Mouse (Mus musculus): ENCODE measurements around the gene Tekt1. TPM values are rescaled to one million over a fixed set of nuclear protein-coding genes. Genes with fewer than 3 reads are reported as not detected.
A peak's percentile ranks its signal among the peaks of the same experiment; 100 is the strongest.

The Tekt1 gene
- total and polyA plus RNA-seq, 3 experiments: 0.08 TPM; not detected in 2

DNA sequence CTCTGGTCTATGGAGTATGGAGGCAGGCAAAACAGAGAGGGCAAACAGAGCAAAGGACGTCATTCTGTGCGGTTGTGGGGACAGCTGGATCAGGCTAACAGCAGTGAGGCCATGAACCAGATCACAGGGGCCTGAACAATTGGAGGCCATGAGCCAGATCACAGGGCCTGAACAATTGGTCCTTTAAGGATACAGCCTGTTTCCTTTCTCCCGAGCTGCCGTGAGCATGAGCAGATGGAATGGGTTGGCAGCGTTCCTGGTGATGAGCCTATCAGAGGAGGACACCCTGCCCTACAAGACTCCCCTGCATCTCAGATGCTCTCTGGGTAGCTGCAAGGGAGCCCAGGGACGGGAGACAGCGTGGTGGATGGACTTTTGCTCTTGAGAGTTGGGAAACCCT is 60.0 kb downstream of the Tekt1 start:
- peaks cover 8 to 36% of the 10 kb centered on the region in 2 experiments; a peak in 3 of 4 replicates for H3K4me1 ChIP-seq (ENCODE audit: control insufficient read depth in 1 of 2, insufficient read depth in 2 of 2)
- no peaks in the 10 kb centered on the region for H3K79me2 ChIP-seq (replicated peaks; ENCODE audit: control insufficient read depth, extremely low read depth, insufficient read depth, poor library complexity, severe bottlenecking)
- H3K9me3 ChIP-seq (replicated peaks; ENCODE audit: low read length): no peaks in the 10 kb centered on the region
- H3K9ac ChIP-seq (ENCODE audit: insufficient read depth, low read depth): no peak overlapping the region
- TF ChIP-seq TCF12 (IDR thresholded peaks at IDR 0.05; ENCODE audit: low read depth, low read length): no peak
- no peak for TF ChIP-seq USF1 (IDR thresholded peaks at IDR 0.05; ENCODE audit: low read depth, low read length)
- TF ChIP-seq JUN (IDR thresholded peaks at IDR 0.05; ENCODE audit: insufficient read depth, low read depth, low read length): no peak
- no peaks in the 10 kb centered on the region for H3K27me3 ChIP-seq (replicated peaks)
- no peak for DNase-seq (ENCODE audit: extremely low read depth)
- H3K4me3 ChIP-seq (replicated peaks in 1 of 3; ENCODE audit: low read depth in 2 of 3, low read length in 2 of 3, poor library complexity in 1 of 3): peak overlapping the region in 2 of 3 experiments; percentile 58 to 59
- peak overlapping the region; percentile 46; the same call in 1 of the 2 replicates for H3K4me2 ChIP-seq (ENCODE audit: insufficient read depth, low read depth, poor library complexity, severe bottlenecking)
- in situ Hi-C loops (cut with MboI; ENCODE audit: low pct_ligation_motif_present, low pct_unique_long_range_greater_than_20kb, low sequenced_read_pairs): no loop called here
- no peak overlapping the region for H3K27ac ChIP-seq (ENCODE audit: insufficient read depth, low read depth)
- H3K36me3 ChIP-seq (replicated peaks in 1 of 2; ENCODE audit: control insufficient read depth in 1 of 2, insufficient read depth in 1 of 2, low read length in 1 of 2): peaks cover 0 to 23% of the 10 kb centered on the region in 2 experiments
- dilution Hi-C loops (cut with MboI; ENCODE audit: extremely low pct_ligation_motif_present, extremely low pct_unique_long_range_greater_than_20kb, low sequenced_read_pairs): no loop called here

DNA sequence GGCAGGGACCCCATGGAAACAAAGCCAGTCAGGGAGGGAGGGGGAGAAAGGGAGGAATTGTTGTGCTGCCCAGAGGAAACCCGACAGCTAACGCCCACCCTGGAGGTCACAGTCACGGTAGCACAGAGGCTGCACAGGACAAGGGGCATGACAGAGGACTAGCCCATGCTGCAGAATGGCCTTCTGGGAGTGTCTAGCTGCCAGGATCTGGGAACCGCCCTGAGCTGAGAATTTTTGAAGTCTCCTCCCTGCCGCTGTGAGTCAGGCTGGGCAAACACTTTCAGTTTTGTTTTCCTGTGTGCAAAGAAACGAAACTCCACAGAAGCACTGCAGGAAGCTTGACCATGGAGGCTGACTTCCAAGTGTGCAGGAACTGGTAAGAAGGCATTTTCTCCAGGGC is 60.9 kb downstream of the Tekt1 start, which contains the start of gene Xaf1:
Gene Xaf1 (plus strand): TSS at position 296 of the 400 bp plus-strand sequence.
- Histone ChIP-seq H3K4me1 (ENCODE audit: control insufficient read depth in 1 of 2, insufficient read depth in 2 of 2) (peaks cover 8 to 29% of the 10 kb centered on the region in 2 experiments; a peak in 3 of 4 replicates), H3K9me3 (replicated peaks; ENCODE audit: low read length) (no peaks in the 10 kb centered on the region), H3K4me3 (replicated peaks in 1 of 3; ENCODE audit: low read depth in 2 of 3, low read length in 2 of 3, poor library complexity in 1 of 3) (peak within 1 kb of the TSS; percentile 40 to 59 (median 58)), H3K4me2 (ENCODE audit: insufficient read depth, low read depth, poor library complexity, severe bottlenecking) (peak within 1 kb of the TSS; percentile 46), H3K36me3 (replicated peaks in 1 of 2; ENCODE audit: control insufficient read depth in 1 of 2, insufficient read depth in 1 of 2, low read length in 1 of 2) (peaks cover 0 to 23% of the 10 kb centered on the region in 2 experiments), H3K27me3 (replicated peaks) (peaks cover 3% of the 10 kb centered on the region), H3K9ac (ENCODE audit: insufficient read depth, low read depth) (peak within 1 kb of the TSS; percentile 10), H3K79me2 (replicated peaks; ENCODE audit: control insufficient read depth, extremely low read depth, insufficient read depth, poor library complexity, severe bottlenecking) (no peaks in the 10 kb centered on the region), H3K27ac (ENCODE audit: insufficient read depth, low read depth) (no peak within 1 kb of the TSS)
- DNase-seq (ENCODE audit: extremely low read depth): peak; percentile 72
- in situ Hi-C loops (cut with MboI; ENCODE audit: low pct_ligation_motif_present, low pct_unique_long_range_greater_than_20kb, low sequenced_read_pairs) (no loop called here), dilution Hi-C loops (cut with MboI; ENCODE audit: extremely low pct_ligation_motif_present, extremely low pct_unique_long_range_greater_than_20kb, low sequenced_read_pairs) (no loop called here)
- 0 out of 2 replicates have a peak, but pooled peaks have one; percentile 27 for TF ChIP-seq TBP (conservative IDR thresholded peaks at IDR 0.05; ENCODE audit: low read depth, low read length)
- peak; percentile 89 for TF ChIP-seq IRF4 (IDR thresholded peaks at IDR 0.05; ENCODE audit: low read depth, low read length)
- TF ChIP-seq POLR2AphosphoS2 (IDR thresholded peaks at IDR 0.05; ENCODE audit: low read depth, low read length): no peak
- TF ChIP-seq SIN3A (IDR thresholded peaks at IDR 0.05; ENCODE audit: low read length): peak; percentile 71
- TF ChIP-seq MAX (IDR thresholded peaks at IDR 0.05; ENCODE audit: low read length): peak; percentile 54; the same call in 1 of the 2 replicates
- peak; percentile 42; the same call in 1 of the 2 replicates for TF ChIP-seq MXI1 (IDR thresholded peaks at IDR 0.05; ENCODE audit: low read depth, low read length)
- TF ChIP-seq BHLHE40 (IDR thresholded peaks at IDR 0.05; ENCODE audit: low read depth, low read length): peak; percentile 23; the same call in 1 of the 2 replicates
- no peak for TF ChIP-seq E2F4 (IDR thresholded peaks at IDR 0.05; ENCODE audit: insufficient replicate concordance, low read depth, low read length)
- peak; percentile 82 for TF ChIP-seq ETS1 (conservative IDR thresholded peaks at IDR 0.05; ENCODE audit: low read depth, low read length)
- TF ChIP-seq EP300 (IDR thresholded peaks at IDR 0.05; ENCODE audit: low read length): peak; percentile 44
- TF ChIP-seq CHD2 (IDR thresholded peaks at IDR 0.05; ENCODE audit: low read length): 0 out of 2 replicates have a peak, but pooled peaks have one; percentile 24
- TF ChIP-seq HCFC1 (IDR thresholded peaks at IDR 0.05; ENCODE audit: low read depth, low read length): no peak
- TF ChIP-seq POLR2A (IDR thresholded peaks at IDR 0.05; ENCODE audit: low read depth, low read length): peak; percentile 41; the same call in 1 of the 2 replicates
- TF ChIP-seq ELF1 (IDR thresholded peaks at IDR 0.05; ENCODE audit: low read depth, low read length): peak; percentile 41; the same call in 1 of the 2 replicates

Other genes with a start within 250 kb of the Tekt1 start
- 0.04 and 0.59 TPM in 2 replicates for gene Pitpnm3, start 226.7 kb downstream of the Tekt1 start, total RNA-seq (2012; rRNA removed)
- 0.08 TPM in 1 of 2 replicates, not detected in the other for gene Pitpnm3, start 226.7 kb downstream of the Tekt1 start, total RNA-seq (2014; rRNA removed)
- gene Pitpnm3, start 226.7 kb downstream of the Tekt1 start, polyA plus RNA-seq (2012; ENCODE audit: insufficient read length, low read depth): 0.31 and 0.35 TPM in 2 replicates
- gene Gm43951, start 155.6 kb downstream of the Tekt1 start, total RNA-seq (2012; rRNA removed): 0.46 and 0.47 TPM in 2 replicates
- not detected in 2 replicates for gene Gm43951, start 155.6 kb downstream of the Tekt1 start, total RNA-seq (2014; rRNA removed)
- 0.39 and 0.44 TPM in 2 replicates for gene Gm43951, start 155.6 kb downstream of the Tekt1 start, polyA plus RNA-seq (2012; ENCODE audit: insufficient read length, low read depth)
- gene 4933427D14Rik, start 155.0 kb downstream of the Tekt1 start, total RNA-seq (2012; rRNA removed): 9.3 TPM in 2 replicates
- 6.0 and 6.8 TPM in 2 replicates for gene 4933427D14Rik, start 155.0 kb downstream of the Tekt1 start, total RNA-seq (2014; rRNA removed)
- 7.8 and 7.9 TPM in 2 replicates for gene 4933427D14Rik, start 155.0 kb downstream of the Tekt1 start, polyA plus RNA-seq (2012; ENCODE audit: insufficient read length, low read depth)
- gene Txndc17, start 154.9 kb downstream of the Tekt1 start, total RNA-seq (2012; rRNA removed): 126 and 140 TPM in 2 replicates
- gene Txndc17, start 154.9 kb downstream of the Tekt1 start, total RNA-seq (2014; rRNA removed): 177 and 197 TPM in 2 replicates
- gene Txndc17, start 154.9 kb downstream of the Tekt1 start, polyA plus RNA-seq (2012; ENCODE audit: insufficient read length, low read depth): 162 and 182 TPM in 2 replicates
- gene Med31, start 146.8 kb downstream of the Tekt1 start, total RNA-seq (2012; rRNA removed): 25.5 and 26.1 TPM in 2 replicates
- gene Med31, start 146.8 kb downstream of the Tekt1 start, total RNA-seq (2014; rRNA removed): 33.4 and 35.8 TPM in 2 replicates
- gene Med31, start 146.8 kb downstream of the Tekt1 start, polyA plus RNA-seq (2012; ENCODE audit: insufficient read length, low read depth): 21.7 and 22.5 TPM in 2 replicates
- not detected in 2 replicates for gene Slc13a5, start 95.2 kb downstream of the Tekt1 start, total RNA-seq (2012; rRNA removed)
- gene Slc13a5, start 95.2 kb downstream of the Tekt1 start, total RNA-seq (2014; rRNA removed): not detected in 2 replicates
- gene Slc13a5, start 95.2 kb downstream of the Tekt1 start, polyA plus RNA-seq (2012; ENCODE audit: insufficient read length, low read depth): not detected in 2 replicates
- gene Xaf1, start 60.8 kb downstream of the Tekt1 start, total RNA-seq (2012; rRNA removed): 2.5 and 3.0 TPM in 2 replicates
- 2.8 and 4.1 TPM in 2 replicates for gene Xaf1, start 60.8 kb downstream of the Tekt1 start, total RNA-seq (2014; rRNA removed)
- gene Xaf1, start 60.8 kb downstream of the Tekt1 start, polyA plus RNA-seq (2012; ENCODE audit: insufficient read length, low read depth): 9.6 TPM in 2 replicates
- gene Fbxo39, start 48.0 kb downstream of the Tekt1 start, total RNA-seq (2012; rRNA removed): not detected in 2 replicates
- not detected in 2 replicates for gene Fbxo39, start 48.0 kb downstream of the Tekt1 start, total RNA-seq (2014; rRNA removed)
- gene Fbxo39, start 48.0 kb downstream of the Tekt1 start, polyA plus RNA-seq (2012; ENCODE audit: insufficient read length, low read depth): 0.13 TPM in 1 of 2 replicates, not detected in the other
- 0.25 and 0.47 TPM in 2 replicates for gene Smtnl2, start 49.3 kb upstream of the Tekt1 start, total RNA-seq (2012; rRNA removed)
- gene Smtnl2, start 49.3 kb upstream of the Tekt1 start, total RNA-seq (2014; rRNA removed): 0.26 and 0.47 TPM in 2 replicates
- gene Smtnl2, start 49.3 kb upstream of the Tekt1 start, polyA plus RNA-seq (2012; ENCODE audit: insufficient read length, low read depth): 0.10 TPM in 1 of 2 replicates, not detected in the other
- 0.13 TPM in 2 replicates for gene Ggt6, start 73.1 kb upstream of the Tekt1 start, total RNA-seq (2012; rRNA removed)
- not detected in 2 replicates for gene Ggt6, start 73.1 kb upstream of the Tekt1 start, total RNA-seq (2014; rRNA removed)
- 0.19 TPM in 1 of 2 replicates, not detected in the other for gene Ggt6, start 73.1 kb upstream of the Tekt1 start, polyA plus RNA-seq (2012; ENCODE audit: insufficient read length, low read depth)
- 245 and 334 TPM in 2 replicates for gene Mybbp1a, start 78.9 kb upstream of the Tekt1 start, total RNA-seq (2012; rRNA removed)
- 115 and 174 TPM in 2 replicates for gene Mybbp1a, start 78.9 kb upstream of the Tekt1 start, total RNA-seq (2014; rRNA removed)
- gene Mybbp1a, start 78.9 kb upstream of the Tekt1 start, polyA plus RNA-seq (2012; ENCODE audit: insufficient read length, low read depth): 729 and 816 TPM in 2 replicates
- gene Spns2, start 127.5 kb upstream of the Tekt1 start, total RNA-seq (2012; rRNA removed): 0.08 and 0.17 TPM in 2 replicates
- gene Spns2, start 127.5 kb upstream of the Tekt1 start, total RNA-seq (2014; rRNA removed): 0.07 TPM in 1 of 2 replicates, not detected in the other
- 0.10 and 0.14 TPM in 2 replicates for gene Spns2, start 127.5 kb upstream of the Tekt1 start, polyA plus RNA-seq (2012; ENCODE audit: insufficient read length, low read depth)
- gene Spns3, start 188.1 kb upstream of the Tekt1 start, total RNA-seq (2012; rRNA removed): 0.17 and 0.21 TPM in 2 replicates
- 0.85 and 1.0 TPM in 2 replicates for gene Spns3, start 188.1 kb upstream of the Tekt1 start, total RNA-seq (2014; rRNA removed)
- gene Spns3, start 188.1 kb upstream of the Tekt1 start, polyA plus RNA-seq (2012; ENCODE audit: insufficient read length, low read depth): 1.6 and 1.8 TPM in 2 replicates
- 34.3 and 34.5 TPM in 2 replicates for gene Ube2g1, start 244.8 kb upstream of the Tekt1 start, total RNA-seq (2012; rRNA removed)
- gene Ube2g1, start 244.8 kb upstream of the Tekt1 start, total RNA-seq (2014; rRNA removed): 74.4 and 78.3 TPM in 2 replicates
- 52.8 and 73.8 TPM in 2 replicates for gene Ube2g1, start 244.8 kb upstream of the Tekt1 start, polyA plus RNA-seq (2012; ENCODE audit: insufficient read length, low read depth)

All from CH12.LX (cell line).